In the genomic region with DNA sequence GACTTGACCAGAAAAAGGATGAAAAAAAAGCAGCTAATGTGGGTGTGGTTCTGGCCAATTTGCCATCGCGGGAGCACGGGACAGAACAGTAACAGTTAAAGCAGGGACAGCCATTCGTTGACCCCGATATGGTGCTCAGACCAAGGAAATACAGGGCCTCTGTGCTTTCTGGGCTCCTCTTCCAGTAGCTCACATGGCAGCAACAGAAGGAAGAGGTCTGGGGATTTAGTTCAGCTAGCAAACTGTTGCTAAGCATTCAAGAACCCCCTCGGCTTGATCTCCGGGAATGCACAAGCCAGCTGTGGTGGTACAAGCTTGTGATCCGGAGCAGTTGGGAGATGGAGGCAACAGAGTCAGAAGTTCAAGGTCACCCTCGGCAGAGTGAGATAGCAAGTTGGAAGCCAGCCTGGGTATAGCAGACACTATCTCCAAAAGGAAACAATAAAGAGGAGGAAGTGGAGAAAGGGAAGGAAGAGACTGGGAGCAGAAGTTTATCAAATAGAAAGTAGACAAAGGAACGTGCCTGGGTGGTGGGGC, we compare ENCODE assay signal across 13 mouse cellular contexts. TPM values are rescaled to one million over a fixed set of nuclear protein-coding genes. Genes with fewer than 3 reads are reported as not detected.
"Had no signal": no experiment of that assay in that cellular context is flagged by ENCODE, and none has a peak within 500 bp of the region (broad histone marks: within the 10 kb centered on the region; RNA-seq: fewer than 3 reads in every experiment).

No protein-coding gene starts in this region.

- H3K36me3 ChIP-seq: limb, embryonic 13.5 days; midbrain, embryonic 10.5 days; neural tube, embryonic 12.5 days had no signal

- DNase-seq: kidney, postnatal 36 days; left cerebral cortex, postnatal 4 days; lung, adult 18-20 months; lung, postnatal 36 days; thymus, adult 18-20 months; thymus, postnatal 14 days had no signal

- H3K4me2 ChIP-seq: limb, embryonic 13.5 days had no signal

- H3K9ac ChIP-seq: limb, embryonic 13.5 days; liver, embryonic 14.5 days; neural tube, embryonic 12.5 days had no signal

- H3K4me3 ChIP-seq: limb, embryonic 13.5 days; myocyte; neural tube, embryonic 12.5 days had no signal

- H3K27ac ChIP-seq: limb, embryonic 13.5 days; liver, embryonic 14.5 days; midbrain, embryonic 10.5 days; neural tube, embryonic 12.5 days; stomach, postnatal 0 days had no signal

- H3K9me3 ChIP-seq: limb, embryonic 13.5 days; midbrain, embryonic 10.5 days; neural tube, embryonic 12.5 days had no signal

RNA-seq across cellular contexts. Expression of a gene that starts 3.7 kb away (rescaled TPM):
- total RNA-seq: liver, adult 2 months had no signal
- polyA plus RNA-seq: liver, adult 2 months had no signal
